In the genomic region with DNA sequence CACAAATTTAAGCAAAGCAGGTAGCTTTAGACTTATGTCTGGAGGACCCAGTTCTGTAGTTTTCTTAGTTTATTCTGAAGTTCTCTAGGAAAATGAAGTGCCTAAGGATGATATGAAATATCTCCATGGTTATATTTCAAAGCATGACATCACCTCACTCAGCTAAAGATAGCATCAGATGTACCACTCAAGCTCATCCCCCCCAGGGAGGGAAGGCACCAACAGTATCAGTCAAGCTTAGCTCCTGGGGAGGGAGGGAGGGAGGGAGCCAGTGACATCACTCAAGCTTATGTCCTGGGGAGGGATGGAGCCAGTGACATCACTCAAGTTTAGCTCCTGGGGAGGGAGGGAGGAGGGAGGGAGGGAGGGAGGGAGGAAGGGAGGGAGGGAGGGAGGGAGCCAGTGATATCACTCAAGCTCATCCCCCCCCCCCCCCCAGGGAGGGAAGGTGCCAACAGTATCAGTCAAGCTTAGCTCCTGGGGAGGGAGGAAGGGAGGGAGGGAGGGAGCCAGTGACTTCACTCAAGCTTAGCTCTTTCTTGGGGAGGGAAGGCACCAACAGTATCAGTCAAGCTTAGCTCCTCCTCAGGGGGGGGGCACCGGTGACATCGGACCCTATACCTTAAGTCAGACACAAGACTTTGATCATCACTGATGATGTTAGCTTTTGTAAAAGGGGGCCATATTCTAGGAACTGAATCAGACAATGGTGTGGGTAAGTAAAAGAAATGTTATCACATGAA, we compare ENCODE assay signal across 28 mouse cellular contexts. TPM values are rescaled to one million over a fixed set of nuclear protein-coding genes. Genes with fewer than 3 reads are reported as not detected.
DNase-seq lines count a peak whose midpoint lies in the region; ATAC-seq and TF ChIP-seq lines count a peak whose summit lies in the region.
"Had no signal": no experiment of that assay in that cellular context is flagged by ENCODE, and none has a peak within 500 bp of the region (broad histone marks: within the 10 kb centered on the region; RNA-seq: fewer than 3 reads in every experiment).

No protein-coding gene starts in this region.

- TF ChIP-seq CTCF in forebrain, postnatal 0 days (IDR thresholded peaks at IDR 0.05; ENCODE audit: low read depth): no peak
- TF ChIP-seq CTCF in midbrain, postnatal 0 days (IDR thresholded peaks at IDR 0.05): no peak

- H3K9ac ChIP-seq in forebrain, postnatal 0 days: no peak overlapping the region
- no peak overlapping the region for H3K9ac ChIP-seq in forebrain, embryonic 16.5 days (replicated peaks; ENCODE audit: low read depth, low read length)
- H3K9ac ChIP-seq in midbrain, embryonic 11.5 days (ENCODE audit: low read length): no peak overlapping the region
- H3K9ac ChIP-seq in midbrain, postnatal 0 days (replicated peaks; ENCODE audit: low read length, poor library complexity, severe bottlenecking): no peak overlapping the region
- H3K9ac ChIP-seq: embryonic facial prominence, embryonic 13.5 days; forebrain, embryonic 12.5 days; forebrain, embryonic 15.5 days; heart, embryonic 15.5 days; hindbrain, embryonic 14.5 days had no signal

- no peak for DNase-seq in forebrain, postnatal 0 days
- DNase-seq in midbrain, embryonic 11.5 days (ENCODE audit: low spot score, missing footprints): no peak
- DNase-seq in midbrain, postnatal 0 days (ENCODE audit: low spot score): no peak
- DNase-seq in B cell, adult 2 months: peak; percentile 69 to 71
- DNase-seq in splenic B cell, adult 2 months (ENCODE audit: low read depth, low spot score): peak; percentile 87
- no peak for DNase-seq in thymus, postnatal 0 days (ENCODE audit: low spot score)
- DNase-seq: adrenal gland, adult 2 months; adrenal gland, postnatal 14 days; cerebellum, adult 11-12 months; cerebellum, adult 8-10 months; cerebellum, postnatal 10 days; cerebellum, postnatal 36 days; embryo, embryonic 11 days; gastrocnemius, postnatal 10 days; heart, adult 11 months; heart, postnatal 10 days; heart, postnatal 36 days had no signal

- no peaks in the 10 kb centered on the region for H3K9me3 ChIP-seq in forebrain, postnatal 0 days (ENCODE audit: low read length)
- no peaks in the 10 kb centered on the region for H3K9me3 ChIP-seq in forebrain, embryonic 16.5 days (ENCODE audit: control insufficient read depth, low read length)
- no peaks in the 10 kb centered on the region for H3K9me3 ChIP-seq in midbrain, embryonic 11.5 days (ENCODE audit: control insufficient read depth, low read length)
- no peaks in the 10 kb centered on the region for H3K9me3 ChIP-seq in midbrain, postnatal 0 days (ENCODE audit: low read length)
- H3K9me3 ChIP-seq: embryonic facial prominence, embryonic 10.5 days; embryonic facial prominence, embryonic 13.5 days; forebrain, embryonic 12.5 days; forebrain, embryonic 15.5 days; heart, embryonic 15.5 days had no signal

- no peaks in the 10 kb centered on the region for H3K4me1 ChIP-seq in forebrain, postnatal 0 days (ENCODE audit: insufficient read depth)
- no peaks in the 10 kb centered on the region for H3K4me1 ChIP-seq in forebrain, embryonic 16.5 days (replicated peaks; ENCODE audit: control insufficient read depth, insufficient read depth, low read length)
- no peaks in the 10 kb centered on the region for H3K4me1 ChIP-seq in midbrain, embryonic 11.5 days (ENCODE audit: control insufficient read depth, insufficient read depth, low read length)
- no peaks in the 10 kb centered on the region for H3K4me1 ChIP-seq in midbrain, postnatal 0 days (ENCODE audit: insufficient read depth, low read length)
- H3K4me1 ChIP-seq: embryonic facial prominence, embryonic 10.5 days; embryonic facial prominence, embryonic 13.5 days; forebrain, embryonic 12.5 days; forebrain, embryonic 15.5 days; heart, embryonic 15.5 days had no signal

- ATAC-seq in forebrain, postnatal 0 days: peak; percentile 32; the same call in 1 of the 2 replicates
- no peak for ATAC-seq in forebrain, embryonic 16.5 days
- peak; percentile 42; the same call in 1 of the 2 replicates for ATAC-seq in midbrain, embryonic 11.5 days (ENCODE audit: low FRiP score)
- ATAC-seq in midbrain, postnatal 0 days (ENCODE audit: low FRiP score): no peak
- ATAC-seq: forebrain, embryonic 15.5 days; hindbrain, postnatal 0 days; inflammation-experienced regulatory T-cells, adult 6 months had no signal

- H3K36me3 ChIP-seq in forebrain, postnatal 0 days (ENCODE audit: insufficient read depth): no peaks in the 10 kb centered on the region
- no peaks in the 10 kb centered on the region for H3K36me3 ChIP-seq in forebrain, embryonic 16.5 days (ENCODE audit: control insufficient read depth, insufficient read depth)
- no peaks in the 10 kb centered on the region for H3K36me3 ChIP-seq in midbrain, embryonic 11.5 days (ENCODE audit: control insufficient read depth, insufficient read depth, low read length)
- H3K36me3 ChIP-seq in midbrain, postnatal 0 days (ENCODE audit: insufficient read depth, low read length): no peaks in the 10 kb centered on the region
- H3K36me3 ChIP-seq in splenic B cell, adult 2 months (ENCODE audit: control insufficient read depth, insufficient read depth, low read length, poor library complexity, severe bottlenecking): no peaks in the 10 kb centered on the region
- H3K36me3 ChIP-seq: embryonic facial prominence, embryonic 10.5 days; embryonic facial prominence, embryonic 13.5 days; forebrain, embryonic 12.5 days; forebrain, embryonic 15.5 days; heart, embryonic 15.5 days had no signal

- H3K27me3 ChIP-seq in forebrain, postnatal 0 days (ENCODE audit: insufficient read depth, low read length): no peaks in the 10 kb centered on the region
- H3K27me3 ChIP-seq in forebrain, embryonic 16.5 days (replicated peaks; ENCODE audit: control insufficient read depth, insufficient read depth, low read length): no peaks in the 10 kb centered on the region
- H3K27me3 ChIP-seq in midbrain, embryonic 11.5 days (ENCODE audit: control insufficient read depth, insufficient read depth, low read length): no peaks in the 10 kb centered on the region
- no peaks in the 10 kb centered on the region for H3K27me3 ChIP-seq in midbrain, postnatal 0 days (ENCODE audit: insufficient read depth, low read length)
- H3K27me3 ChIP-seq in splenic B cell, adult 2 months (ENCODE audit: control insufficient read depth, insufficient read depth, low read length, poor library complexity, severe bottlenecking): no peaks in the 10 kb centered on the region
- H3K27me3 ChIP-seq: embryonic facial prominence, embryonic 13.5 days; forebrain, embryonic 12.5 days; forebrain, embryonic 15.5 days; heart, embryonic 15.5 days had no signal

- no peak overlapping the region for H3K27ac ChIP-seq in forebrain, postnatal 0 days (ENCODE audit: low read depth, low read length)
- H3K27ac ChIP-seq in forebrain, embryonic 16.5 days (ENCODE audit: low read length): no peak overlapping the region
- no peak overlapping the region for H3K27ac ChIP-seq in midbrain, embryonic 11.5 days (ENCODE audit: low read depth, low read length)
- no peak overlapping the region for H3K27ac ChIP-seq in midbrain, postnatal 0 days (ENCODE audit: low read depth, low read length)
- H3K27ac ChIP-seq: embryonic facial prominence, embryonic 10.5 days; embryonic facial prominence, embryonic 13.5 days; forebrain, embryonic 12.5 days; forebrain, embryonic 15.5 days; heart, embryonic 15.5 days; hindbrain, embryonic 14.5 days; hindbrain, postnatal 0 days had no signal

- 84% methylated on average over 2 of the region's 2 CpGs for WGBS in forebrain, postnatal 0 days
- WGBS in forebrain, embryonic 16.5 days: 95% methylated on average over 2 of the region's 2 CpGs
- WGBS in midbrain, embryonic 11.5 days: 85% methylated on average over 2 of the region's 2 CpGs
- WGBS in midbrain, postnatal 0 days: 72% methylated on average over 2 of the region's 2 CpGs

- no peak overlapping the region for H3K4me2 ChIP-seq in forebrain, postnatal 0 days (ENCODE audit: low read depth)
- no peak overlapping the region for H3K4me2 ChIP-seq in forebrain, embryonic 16.5 days (ENCODE audit: low read length)
- no peak overlapping the region for H3K4me2 ChIP-seq in midbrain, embryonic 11.5 days
- no peak overlapping the region for H3K4me2 ChIP-seq in midbrain, postnatal 0 days (ENCODE audit: low read depth, low read length, poor library complexity, severe bottlenecking)
- H3K4me2 ChIP-seq: embryonic facial prominence, embryonic 13.5 days; forebrain, embryonic 12.5 days; forebrain, embryonic 15.5 days; heart, embryonic 11.5 days; heart, embryonic 15.5 days; hindbrain, embryonic 14.5 days had no signal

- no peak overlapping the region for H3K4me3 ChIP-seq in forebrain, postnatal 0 days (ENCODE audit: low read depth, low read length)
- no peak overlapping the region for H3K4me3 ChIP-seq in forebrain, embryonic 16.5 days (replicated peaks; ENCODE audit: low read length)
- no peak overlapping the region for H3K4me3 ChIP-seq in midbrain, embryonic 11.5 days (ENCODE audit: low read depth, low read length)
- H3K4me3 ChIP-seq in midbrain, postnatal 0 days (ENCODE audit: low read depth, low read length): no peak overlapping the region
- H3K4me3 ChIP-seq: embryonic facial prominence, embryonic 10.5 days; embryonic facial prominence, embryonic 13.5 days; erythroblast, embryonic 14.5 days; forebrain, embryonic 12.5 days; forebrain, embryonic 15.5 days; heart, embryonic 15.5 days had no signal

RNA-seq across cellular contexts. Expression of a gene that starts 17.5 kb away (rescaled TPM):
- total RNA-seq in forebrain, postnatal 0 days (2014; rRNA removed): 37.2 and 38.9 TPM in 2 replicates
- 7.0 and 11.8 TPM in 2 replicates for polyA plus RNA-seq in forebrain, postnatal 0 days (2015; fragmentation: Nextera tagmentation; extraction: Ambion mirVana)
- polyA plus RNA-seq in forebrain, embryonic 16.5 days (2015; fragmentation: Nextera tagmentation; extraction: Ambion mirVana): 30.8 and 33.0 TPM in 2 replicates
- 26.5 and 29.1 TPM in 2 replicates for polyA plus RNA-seq in midbrain, embryonic 11.5 days (2014; fragmentation: Nextera tagmentation; extraction: Ambion mirVana)
- 28.9 and 31.9 TPM in 2 replicates for total RNA-seq in midbrain, postnatal 0 days (2014; rRNA removed)
- polyA plus RNA-seq in midbrain, postnatal 0 days (2015; fragmentation: Nextera tagmentation; extraction: Ambion mirVana): 10.0 and 11.0 TPM in 2 replicates
- 8.6 and 11.6 TPM in 2 replicates for polyA plus RNA-seq in thymus, postnatal 0 days (2015; fragmentation: Nextera tagmentation; extraction: Ambion mirVana)

Comparison
In these comparisons a context has a peak if more than half of its experiments do, and no peak if none do; other contexts are left out.
1. ATAC-seq: peak in forebrain, postnatal 0 days (single experiment) and midbrain, embryonic 11.5 days (single experiment); none in forebrain, embryonic 16.5 days (single experiment) and midbrain, postnatal 0 days (single experiment).
2. DNase-seq: peak in B cell, adult 2 months (2 of 2) and splenic B cell, adult 2 months (single experiment); none in forebrain, postnatal 0 days (single experiment), midbrain, embryonic 11.5 days (single experiment), midbrain, postnatal 0 days (single experiment) and thymus, postnatal 0 days (single experiment).